Mouse (Mus musculus) megakaryocyte, embryonic 14.5 days (primary cell): ENCODE data around the gene Alad.

ENCODE experiments used
- FLI1 ChIP-seq: IDR thresholded peaks from 2 replicates; pipeline ENCODE4 v1.6.1; 2012; ENCODE audit warnings: low read length, inconsistent platforms, mixed read lengths
- GATA1 ChIP-seq: IDR thresholded peaks from 3 replicates; pipeline ENCODE4 v1.6.1; 2012; ENCODE audit warnings: mixed read lengths, low read length, inconsistent platforms, borderline replicate concordance

GRCm38 (mm10) chr4:62518416-62519121 is 1.1 kb downstream of the Alad start:
- no peak for TF ChIP-seq GATA1
- TF ChIP-seq FLI1 = no peak
